Mouse (Mus musculus) liver, embryonic 15.5 days (tissue): ENCODE measurements around the gene Zfp444. TPM values are rescaled to one million over a fixed set of nuclear protein-coding genes. Genes with fewer than 3 reads are reported as not detected.

Experiments
- ATAC-seq: fragments of 200-750 bp; cut with Nextera tagmentation; 2 replicates; pipeline ENCODE4 v1.8.0; 2017; ENCODE audit warnings: moderate number of reproducible peaks, mild to moderate bottlenecking, moderate library complexity; ENCODE audit not compliant: insufficient read depth
- H3K27ac ChIP-seq: fragments of 300-500 bp; sonication (generic); replicated peaks from 2 replicates; pipeline ENCODE4 v1.5.1; 2015; ENCODE audit warnings: mild to moderate bottlenecking, inconsistent platforms
- H3K27me3 ChIP-seq: fragments of 300-500 bp; sonication (generic); 2 replicates; pipeline ENCODE4 v1.6.1; 2015; ENCODE audit warnings: mild to moderate bottlenecking, inconsistent platforms
- H3K36me3 ChIP-seq: fragments of 300-500 bp; sonication (generic); replicated peaks from 2 replicates; pipeline ENCODE4 v1.6.1; 2015; ENCODE audit warnings: moderate library complexity, mild to moderate bottlenecking, inconsistent platforms
- H3K4me1 ChIP-seq: fragments of 300-500 bp; sonication (generic); replicated peaks from 2 replicates; pipeline ENCODE4 v1.6.1; 2015; ENCODE audit warnings: inconsistent platforms
- H3K4me2 ChIP-seq: fragments of 300-500 bp; sonication (generic); 2 replicates; pipeline ENCODE4 v1.6.1; 2015; ENCODE audit warnings: moderate library complexity, mild to moderate bottlenecking, inconsistent platforms
- H3K4me3 ChIP-seq: fragments of 300-500 bp; sonication (generic); replicated peaks from 2 replicates; pipeline ENCODE4 v1.5.1; 2015; ENCODE audit warnings: mild to moderate bottlenecking, inconsistent platforms
- H3K9ac ChIP-seq: fragments of 300-500 bp; sonication (generic); 2 replicates; pipeline ENCODE4 v1.6.1; 2015; ENCODE audit warnings: moderate library complexity, mild to moderate bottlenecking, inconsistent platforms
- H3K9me3 ChIP-seq: fragments of 300-500 bp; sonication (generic); replicated peaks from 2 replicates; pipeline ENCODE4 v1.6.1; 2016; ENCODE audit warnings: inconsistent platforms
- WGBS: fragments of 180-500 bp; shearing (Covaris S2); methylation state at CpG from one replicate; pipeline ENCODE4 v1.1.7; 2015; ENCODE audit warnings: mixed read lengths; ENCODE audit not compliant: insufficient replicate concordance; 5-methylcytosine and 5-hydroxymethylcytosine counted together
- polyA plus RNA-seq: library from polyadenylated mRNA; unstranded; fragments of >200 nt; fragmentation: Nextera tagmentation; extraction: Ambion mirVana; gene quantifications from 2 replicates; pipeline ENCODE4 v1.2.1, GENCODE M21; 2015

Zfp444 gene
- polyA plus RNA-seq, 1 experiment from 2014 or later: 18.2 TPM

DNA sequence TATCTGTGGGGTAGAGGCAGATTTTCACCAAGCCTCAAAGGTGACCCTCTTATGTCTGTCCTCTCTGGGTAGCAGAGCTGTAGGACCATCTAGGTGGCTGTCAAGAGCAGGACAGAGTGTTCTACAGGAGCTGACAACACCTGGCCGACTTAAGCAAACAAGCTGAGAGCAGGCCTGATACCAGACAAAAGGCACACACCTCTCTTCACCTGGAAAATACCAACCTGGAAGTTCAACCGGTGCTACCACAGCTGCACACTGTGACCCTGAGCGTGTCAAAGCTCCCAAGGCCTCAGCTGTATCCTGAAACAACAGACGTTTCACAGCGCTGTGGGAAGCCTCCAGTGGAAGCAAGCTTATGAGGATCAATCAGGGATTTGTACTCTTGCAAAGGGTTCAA, 24.3 kb upstream of the Zfp444 start:
- WGBS: 61% methylated on average over 5 of the region's 5 CpGs
- H3K4me1 ChIP-seq: peaks cover 82% of the 10 kb centered on the region
- H3K27ac ChIP-seq: no peak overlapping the region; the same call in 1 of the 2 replicates
- H3K36me3 ChIP-seq: no peaks in the 10 kb centered on the region
- ATAC-seq: no peak
- no peak overlapping the region for H3K4me3 ChIP-seq
- no peak overlapping the region for H3K4me2 ChIP-seq
- H3K9me3 ChIP-seq: no peaks in the 10 kb centered on the region
- H3K9ac ChIP-seq: no peak overlapping the region
- no peaks in the 10 kb centered on the region for H3K27me3 ChIP-seq

DNA sequence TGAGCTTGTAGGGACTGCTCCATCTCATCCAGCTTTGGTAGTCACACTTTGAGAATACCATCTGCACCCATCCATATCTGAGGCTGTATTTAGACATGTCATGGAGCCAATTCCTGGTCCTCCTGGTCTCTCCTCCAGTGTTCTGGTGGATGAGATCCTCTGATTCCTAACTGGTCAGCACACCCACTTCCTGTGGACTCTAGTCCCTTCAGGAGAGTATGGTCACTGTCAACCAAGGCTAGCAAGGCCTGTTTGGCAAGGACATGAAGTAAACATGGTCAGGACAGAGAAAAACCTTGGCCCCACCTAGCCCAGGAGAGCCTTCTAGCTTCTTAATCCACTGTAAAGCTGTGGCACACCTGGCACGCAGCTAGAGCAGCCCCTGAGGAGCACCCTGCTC, 20.8 kb upstream of the Zfp444 start:
- peaks cover 85% of the 10 kb centered on the region for H3K4me1 ChIP-seq
- H3K27ac ChIP-seq: peak overlapping the region; percentile 29; the same call in 1 of the 2 replicates
- 64% methylated on average over 1 of the region's 1 CpGs for WGBS
- H3K27me3 ChIP-seq: no peaks in the 10 kb centered on the region
- no peak overlapping the region for H3K4me3 ChIP-seq
- no peak for ATAC-seq
- no peak overlapping the region for H3K9ac ChIP-seq
- no peaks in the 10 kb centered on the region for H3K36me3 ChIP-seq
- H3K9me3 ChIP-seq: no peaks in the 10 kb centered on the region
- H3K4me2 ChIP-seq: no peak overlapping the region

DNA sequence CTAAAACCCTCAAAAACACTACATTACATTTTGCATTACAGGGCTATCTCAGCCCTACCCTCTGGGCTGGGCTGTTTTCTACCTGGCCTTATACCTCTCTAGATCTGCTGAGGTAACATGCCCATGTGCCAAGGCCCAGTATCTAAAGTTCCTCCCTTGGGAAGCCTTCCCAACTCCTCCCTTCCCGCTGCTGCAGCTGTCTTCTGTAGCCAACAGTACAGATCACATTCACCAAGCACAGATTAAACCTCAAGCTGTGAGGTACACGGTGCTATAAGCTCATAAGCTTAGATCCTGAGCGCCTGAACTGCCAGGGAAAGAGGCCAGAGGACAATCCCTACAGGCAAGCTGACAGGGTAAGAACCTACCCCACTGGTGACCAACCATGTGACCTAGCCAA, 20.0 kb upstream of the Zfp444 start:
- Histone ChIP-seq H3K9ac (no peak overlapping the region), H3K27ac (no peak overlapping the region), H3K4me1 (peaks cover 85% of the 10 kb centered on the region), H3K36me3 (no peaks in the 10 kb centered on the region), H3K9me3 (no peaks in the 10 kb centered on the region), H3K4me2 (no peak overlapping the region), H3K4me3 (no peak overlapping the region), H3K27me3 (no peaks in the 10 kb centered on the region)
- 67% methylated on average over 3 of the region's 3 CpGs for WGBS
- no peak for ATAC-seq

- ATAC-seq: no peak
- 71% methylated on average over 3 of the region's 3 CpGs for WGBS
- Histone ChIP-seq H3K4me2 (no peak overlapping the region), H3K4me3 (no peak overlapping the region), H3K9me3 (no peaks in the 10 kb centered on the region), H3K27me3 (no peaks in the 10 kb centered on the region), H3K4me1 (peaks cover 84% of the 10 kb centered on the region), H3K36me3 (no peaks in the 10 kb centered on the region), H3K9ac (no peak overlapping the region), H3K27ac (no peak overlapping the region)
Measured at GRCm38 (mm10) chr7:6153131-6153530, 18.9 kb upstream of the Zfp444 start.

- peak overlapping the region; percentile 91 for H3K27ac ChIP-seq
- H3K9me3 ChIP-seq: no peaks in the 10 kb centered on the region
- peak overlapping the region; percentile 83 for H3K4me2 ChIP-seq
- ATAC-seq: no peak
- peak overlapping the region; percentile 86; the same call in 1 of the 2 replicates for H3K4me3 ChIP-seq
- WGBS: 34% methylated on average over 5 of the region's 5 CpGs
- peaks cover 73% of the 10 kb centered on the region for H3K4me1 ChIP-seq
- H3K27me3 ChIP-seq: no peaks in the 10 kb centered on the region
- H3K9ac ChIP-seq: peak overlapping the region; percentile 84; the same call in 1 of the 2 replicates
- no peaks in the 10 kb centered on the region for H3K36me3 ChIP-seq
Measured at GRCm38 (mm10) chr7:6154164-6154563, 17.9 kb upstream of the Zfp444 start.

GRCm38 (mm10) chr7:6155031-6155872, 16.8 kb upstream of the Zfp444 start:
- no peaks in the 10 kb centered on the region for H3K36me3 ChIP-seq
- no peaks in the 10 kb centered on the region for H3K27me3 ChIP-seq
- H3K27ac ChIP-seq: peak overlapping the region; percentile 91
- H3K4me3 ChIP-seq: peak overlapping the region; percentile 86
- H3K4me1 ChIP-seq: peaks cover 68% of the 10 kb centered on the region
- H3K9me3 ChIP-seq: no peaks in the 10 kb centered on the region
- under 1% methylated on average over 85 of the region's 85 CpGs for WGBS
- ATAC-seq: peak; percentile 73
- peak overlapping the region; percentile 83 for H3K4me2 ChIP-seq
- peak overlapping the region; percentile 84 for H3K9ac ChIP-seq

GRCm38 (mm10) chr7:6155901-6156411, 16.1 kb upstream of the Zfp444 start, which contains the start of gene Zfp787:
Gene Zfp787, minus strand, starts transcription at chr7:6155997.
- peak; percentile 87 for ATAC-seq
- H3K4me2 ChIP-seq: peak within 1 kb of the TSS; percentile 83
- peak within 1 kb of the TSS; percentile 91 for H3K27ac ChIP-seq
- peaks cover 61% of the 10 kb centered on the region for H3K4me1 ChIP-seq
- no peaks in the 10 kb centered on the region for H3K9me3 ChIP-seq
- no peaks in the 10 kb centered on the region for H3K27me3 ChIP-seq
- H3K4me3 ChIP-seq: peak within 1 kb of the TSS; percentile 86
- no peaks in the 10 kb centered on the region for H3K36me3 ChIP-seq
- peak within 1 kb of the TSS; percentile 84 for H3K9ac ChIP-seq
- under 1% methylated on average over 53 of the region's 54 CpGs for WGBS

DNA sequence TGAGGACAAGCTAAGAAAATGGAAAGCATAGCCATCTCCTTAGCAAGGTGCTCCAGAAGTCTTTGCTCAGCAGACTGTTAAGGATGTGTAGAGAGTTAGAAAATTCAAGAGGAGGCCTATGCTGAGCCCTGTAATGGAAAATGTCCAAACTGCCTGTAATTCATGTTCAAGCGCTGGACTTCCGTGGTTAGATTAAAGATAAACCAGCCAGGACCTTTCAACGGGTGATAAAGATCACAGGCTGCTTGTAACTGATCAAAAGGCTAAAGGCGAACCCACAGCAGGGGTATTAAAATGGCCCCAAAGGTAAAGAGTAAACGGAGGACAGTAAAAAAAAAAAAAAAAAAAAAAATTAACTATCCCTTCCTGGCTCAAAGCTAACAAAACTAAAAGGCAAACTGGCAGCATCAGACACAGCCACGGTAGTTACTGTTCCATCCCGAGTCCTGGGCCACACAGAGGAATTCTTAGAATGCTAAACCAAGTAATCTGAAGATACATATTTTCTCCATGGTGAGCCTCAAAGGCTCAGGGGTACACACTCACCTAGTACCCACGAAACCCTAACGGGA, 15.0 kb upstream of the Zfp444 start:
- H3K9me3 ChIP-seq: no peaks in the 10 kb centered on the region
- no peak for ATAC-seq
- peak overlapping the region; percentile 83 for H3K4me2 ChIP-seq
- H3K4me3 ChIP-seq: peak overlapping the region; percentile 86
- H3K27me3 ChIP-seq: no peaks in the 10 kb centered on the region
- no peaks in the 10 kb centered on the region for H3K36me3 ChIP-seq
- H3K4me1 ChIP-seq: peaks cover 51% of the 10 kb centered on the region
- WGBS: 25% methylated on average over 9 of the region's 9 CpGs
- H3K27ac ChIP-seq: peak overlapping the region; percentile 91
- peak overlapping the region; percentile 84 for H3K9ac ChIP-seq

- no peaks in the 10 kb centered on the region for H3K36me3 ChIP-seq
- no peaks in the 10 kb centered on the region for H3K27me3 ChIP-seq
- H3K9me3 ChIP-seq: no peaks in the 10 kb centered on the region
- peak overlapping the region; percentile 91 for H3K27ac ChIP-seq
- H3K4me1 ChIP-seq: peaks cover 48% of the 10 kb centered on the region
- H3K4me3 ChIP-seq: 0 out of 2 replicates have a peak overlapping the region, but pooled peaks have one; percentile 86
- H3K9ac ChIP-seq: no peak overlapping the region
- ATAC-seq: no peak
- H3K4me2 ChIP-seq: peak overlapping the region; percentile 83
- WGBS: 4% methylated on average over 1 of the region's 1 CpGs
Measured at GRCm38 (mm10) chr7:6157479-6157878, 14.5 kb upstream of the Zfp444 start.

GRCm38 (mm10) chr7:6159604-6160003, 12.4 kb upstream of the Zfp444 start:
- H3K27ac ChIP-seq: no peak overlapping the region
- WGBS: 75% methylated on average over 3 of the region's 3 CpGs
- no peaks in the 10 kb centered on the region for H3K9me3 ChIP-seq

GRCm38 (mm10) chr7:6161541-6161940, 10.5 kb upstream of the Zfp444 start:
- Histone ChIP-seq H3K4me2 (no peak overlapping the region), H3K9ac (no peak overlapping the region), H3K36me3 (no peaks in the 10 kb centered on the region), H3K4me1 (peaks cover 15% of the 10 kb centered on the region), H3K4me3 (no peak overlapping the region), H3K27me3 (no peaks in the 10 kb centered on the region), H3K27ac (no peak overlapping the region), H3K9me3 (no peaks in the 10 kb centered on the region)
- no peak for ATAC-seq
- 49% methylated on average over 3 of the region's 3 CpGs for WGBS

More at GRCm38 (mm10) chr7:6159604-6160003, 12.4 kb upstream of the Zfp444 start:
- H3K36me3 ChIP-seq: no peaks in the 10 kb centered on the region
- no peaks in the 10 kb centered on the region for H3K27me3 ChIP-seq
- ATAC-seq: no peak
- H3K9ac ChIP-seq: no peak overlapping the region
- no peak overlapping the region for H3K4me2 ChIP-seq
- H3K4me3 ChIP-seq: no peak overlapping the region
- peaks cover 27% of the 10 kb centered on the region for H3K4me1 ChIP-seq
